Mouse (Mus musculus): ENCODE measurements around the gene Gm27021.

The Gm27021 gene

GRCm38 (mm10) chr8:120685591-120685990 is 17.7 kb upstream of the Gm27021 start:
- no peak for DNase-seq (ENCODE audit: low read depth, low spot score)

DNA sequence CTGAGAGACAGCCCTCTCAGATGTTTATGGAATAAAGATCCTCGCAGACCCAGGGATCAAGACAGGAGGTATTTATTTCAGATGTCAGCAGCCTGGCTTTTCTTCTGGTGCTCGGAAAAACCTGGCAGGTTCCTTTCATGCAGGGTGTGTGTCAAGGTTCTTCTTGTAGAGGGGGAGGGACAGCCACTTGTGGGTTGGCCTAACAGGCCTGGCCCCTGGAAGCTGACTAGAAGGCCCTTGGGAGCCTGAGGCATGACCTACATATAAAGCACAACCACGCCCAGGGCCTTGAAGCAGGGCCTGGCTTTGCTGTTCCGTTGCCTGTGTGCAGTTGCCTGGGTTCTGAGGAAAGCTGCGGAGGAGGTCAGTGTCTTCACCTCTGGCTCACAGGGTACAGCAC is 17.2 kb upstream of the Gm27021 start:
- DNase-seq (ENCODE audit: low read depth, low spot score): no peak

GRCm38 (mm10) chr8:120684082-120684481 is 16.2 kb upstream of the Gm27021 start:
- no peak for DNase-seq (ENCODE audit: low read depth, low spot score)

DNA sequence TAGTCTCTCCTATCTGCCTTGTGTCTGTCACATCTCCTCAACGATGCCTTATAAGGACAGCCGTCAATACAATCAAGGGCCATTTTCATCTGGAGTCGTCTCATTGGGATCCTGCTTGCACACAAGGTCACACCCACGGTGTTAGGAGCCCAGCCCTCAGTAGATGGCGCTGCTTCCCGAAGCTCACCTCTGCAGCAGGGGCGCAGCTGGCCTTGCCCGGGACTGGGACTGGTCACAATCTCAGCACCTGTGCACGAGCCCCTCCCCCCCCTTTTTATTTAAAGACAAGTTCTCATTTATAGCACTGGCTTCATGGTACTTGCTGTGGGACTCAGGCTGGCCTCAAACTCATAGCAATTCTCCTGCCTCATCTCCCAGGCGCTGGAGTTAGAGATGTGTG is 15.7 kb upstream of the Gm27021 start:
- DNase-seq (ENCODE audit: low read depth, low spot score): peak; percentile 16

DNA sequence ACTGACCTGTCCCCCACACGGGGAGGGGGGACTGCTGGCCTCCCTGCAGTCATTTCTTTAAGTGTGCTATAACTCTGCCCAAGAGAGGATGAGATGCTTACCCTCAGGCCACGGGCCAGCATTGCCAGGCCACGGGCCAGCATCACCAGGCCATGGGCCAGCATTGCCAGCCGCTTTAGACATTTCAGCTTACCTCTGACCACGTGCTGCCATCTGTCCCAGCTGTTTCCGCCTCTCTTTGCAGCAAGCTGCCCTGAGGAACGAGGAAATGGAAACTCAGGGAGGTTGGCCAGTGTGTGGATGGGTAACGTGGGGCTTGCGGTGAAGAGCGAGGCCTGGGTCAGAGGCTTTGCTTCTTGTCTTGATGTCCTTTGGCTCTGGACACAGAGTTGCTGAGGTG is 13.2 kb upstream of the Gm27021 start:
- DNase-seq (ENCODE audit: low read depth, low spot score): no peak

DNA sequence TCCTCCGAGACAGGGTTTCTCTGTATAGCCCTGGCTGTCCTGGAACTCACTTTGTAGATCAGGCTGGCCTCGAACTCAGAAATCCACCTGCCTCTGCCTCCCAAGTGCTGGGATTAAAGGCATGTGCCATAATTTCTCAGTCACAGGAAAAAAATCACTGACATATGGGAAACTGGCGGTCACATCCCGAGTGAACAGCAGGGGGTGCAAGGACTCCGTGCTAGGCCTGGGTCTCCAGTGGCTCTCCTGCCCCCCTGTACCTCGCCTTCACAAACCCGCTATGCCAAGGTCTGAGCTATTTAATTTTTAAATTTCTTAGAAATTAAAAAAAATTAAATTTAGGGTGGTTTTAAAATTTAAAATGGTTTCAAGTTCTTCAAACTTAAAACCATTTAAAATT is 12.5 kb upstream of the Gm27021 start:
- peak; percentile 22 for DNase-seq (ENCODE audit: low read depth, low spot score)

GRCm38 (mm10) chr8:120679629-120680387 is 11.9 kb upstream of the Gm27021 start:
- no peak for DNase-seq (ENCODE audit: low read depth, low spot score)

DNA sequence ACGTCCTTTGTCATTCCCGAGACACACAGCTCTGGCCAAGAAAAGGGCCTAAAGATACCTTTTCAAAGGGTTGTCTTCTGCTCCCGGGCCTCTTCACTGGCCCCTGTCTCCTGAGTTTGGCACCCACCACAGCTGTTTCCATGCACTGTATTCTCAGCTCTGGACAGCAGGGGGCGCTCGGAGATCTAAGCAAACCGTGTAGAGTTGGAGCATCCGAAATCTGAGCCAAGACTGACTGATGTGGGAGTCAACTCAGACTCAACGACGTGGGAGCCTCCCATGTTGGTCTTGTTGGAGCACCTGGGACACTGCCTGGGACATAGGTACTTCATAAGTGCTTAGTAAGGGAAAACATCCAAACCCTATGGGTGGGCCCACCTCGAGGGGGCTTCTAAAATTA is 10.6 kb upstream of the Gm27021 start:
- DNase-seq (ENCODE audit: low read depth, low spot score): peak; percentile 82

- DNase-seq (ENCODE audit: low read depth, low spot score): peak; percentile 6
These were observed 7.8 kb upstream of the Gm27021 start for GRCm38 (mm10) chr8:120675718-120676117.

DNA sequence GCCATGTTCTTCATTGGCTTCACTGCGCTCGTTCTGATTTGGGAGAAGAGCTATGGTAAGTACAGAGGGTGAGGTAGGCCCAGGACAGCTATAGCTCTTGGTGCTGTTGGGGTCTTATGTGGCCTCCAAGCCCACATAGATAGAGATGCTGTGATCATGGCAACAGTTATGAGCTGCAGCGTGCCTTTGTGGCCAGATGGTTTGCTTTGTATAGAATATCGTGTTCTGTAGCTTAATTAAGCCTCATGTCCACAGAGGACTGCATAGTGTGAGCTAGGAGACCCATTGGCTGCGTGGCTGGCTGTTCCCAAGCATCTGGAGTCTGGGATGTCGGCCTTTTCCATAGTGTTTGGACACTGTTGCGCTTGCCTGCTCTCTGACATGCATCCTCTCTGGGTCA is 5.4 kb upstream of the Gm27021 start:
- no peak for DNase-seq (ENCODE audit: low read depth, low spot score)

GRCm38 (mm10) chr8:120672626-120673229 is 4.8 kb upstream of the Gm27021 start:
- DNase-seq (ENCODE audit: low read depth, low spot score): no peak

DNA sequence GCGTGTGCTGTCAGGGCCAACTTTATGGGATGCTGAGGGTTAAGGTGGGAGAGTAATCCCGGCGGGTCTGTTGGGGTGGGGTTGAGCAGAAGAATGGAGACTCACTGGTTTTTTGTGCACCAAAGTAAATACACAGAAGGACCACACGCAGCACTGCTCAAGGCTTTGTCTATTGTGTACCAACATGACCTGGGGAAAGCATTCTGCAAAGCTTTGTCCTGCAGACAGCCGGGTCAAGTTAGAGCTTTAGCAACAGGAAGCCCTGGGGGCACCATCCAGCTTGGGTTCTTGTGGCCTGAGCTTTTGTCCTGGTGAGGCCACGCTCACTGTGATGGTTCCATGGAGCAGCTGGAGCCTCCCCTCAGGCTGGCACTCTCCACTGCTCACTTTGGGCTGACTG is 3.9 kb upstream of the Gm27021 start:
- DNase-seq (ENCODE audit: low read depth, low spot score): no peak

- DNase-seq (ENCODE audit: low read depth, low spot score): no peak
These were observed 561 bp upstream of the Gm27021 start, which contains the start of gene Emc8 for GRCm38 (mm10) chr8:120668374-120668905. Emc8 (minus strand) TSS chr8:120668573.

- DNase-seq (ENCODE audit: low read depth, low spot score): no peak
These were observed 940 bp downstream of the Gm27021 start for GRCm38 (mm10) chr8:120666807-120667470.

DNA sequence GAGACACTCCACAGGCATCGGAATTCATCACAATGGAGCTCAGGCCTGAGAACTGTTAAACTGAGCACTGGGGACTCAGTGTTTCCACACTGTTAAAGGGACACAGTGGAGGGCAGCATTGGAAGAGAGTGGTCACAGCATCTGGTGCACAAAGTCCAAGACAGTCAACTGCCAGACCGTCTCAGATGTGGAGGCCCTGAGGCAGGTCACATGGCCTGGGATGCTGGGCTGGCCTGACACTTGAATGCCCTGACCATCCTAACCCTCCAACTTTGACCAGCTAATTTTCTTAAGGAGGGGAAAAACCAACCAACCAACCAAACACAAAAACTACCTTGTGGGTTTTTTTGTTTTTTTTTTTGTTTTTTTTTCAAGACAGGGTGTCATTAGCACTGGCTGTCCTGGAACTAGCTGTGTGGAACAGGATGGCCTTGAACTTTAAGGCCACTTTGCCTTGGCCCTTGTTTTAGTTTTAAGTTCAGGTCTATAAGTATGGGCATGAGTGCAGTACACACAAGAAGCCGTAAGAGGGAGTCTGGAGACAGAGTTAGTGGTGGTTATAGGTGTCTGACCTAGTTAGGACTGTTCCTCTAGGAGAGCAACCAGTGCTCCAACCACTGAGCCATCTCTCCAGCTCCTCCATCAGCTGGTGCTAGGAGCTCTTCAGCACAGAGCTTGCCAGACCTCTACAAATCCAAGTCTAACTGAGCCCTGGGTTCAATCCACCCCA is 2.0 kb downstream of the Gm27021 start:
- DNase-seq (ENCODE audit: low read depth, low spot score): peak; percentile 63

DNA sequence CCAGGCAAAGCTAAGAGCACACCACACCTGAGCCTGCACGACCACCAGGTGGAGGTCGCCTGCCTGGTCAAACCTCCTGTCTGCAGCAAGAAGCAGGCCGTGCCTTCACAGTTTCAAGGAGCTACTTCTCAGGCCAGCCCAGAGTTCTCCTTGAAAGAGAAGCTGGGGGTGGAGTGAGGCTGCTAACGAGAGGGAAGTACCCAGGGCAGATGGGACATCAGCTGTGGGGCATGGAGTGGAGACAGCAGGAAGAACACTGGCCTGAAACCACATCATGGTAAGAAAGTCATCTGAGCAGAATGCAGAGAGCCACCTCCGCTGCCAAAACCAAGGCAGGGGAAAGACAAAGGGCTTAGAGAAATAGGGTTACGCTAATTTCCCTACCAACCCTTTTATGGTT is 3.3 kb downstream of the Gm27021 start:
- DNase-seq (ENCODE audit: low read depth, low spot score): no peak

- no peak for DNase-seq (ENCODE audit: low read depth, low spot score)
These were observed 10.5 kb downstream of the Gm27021 start for GRCm38 (mm10) chr8:120657415-120657814.

DNA sequence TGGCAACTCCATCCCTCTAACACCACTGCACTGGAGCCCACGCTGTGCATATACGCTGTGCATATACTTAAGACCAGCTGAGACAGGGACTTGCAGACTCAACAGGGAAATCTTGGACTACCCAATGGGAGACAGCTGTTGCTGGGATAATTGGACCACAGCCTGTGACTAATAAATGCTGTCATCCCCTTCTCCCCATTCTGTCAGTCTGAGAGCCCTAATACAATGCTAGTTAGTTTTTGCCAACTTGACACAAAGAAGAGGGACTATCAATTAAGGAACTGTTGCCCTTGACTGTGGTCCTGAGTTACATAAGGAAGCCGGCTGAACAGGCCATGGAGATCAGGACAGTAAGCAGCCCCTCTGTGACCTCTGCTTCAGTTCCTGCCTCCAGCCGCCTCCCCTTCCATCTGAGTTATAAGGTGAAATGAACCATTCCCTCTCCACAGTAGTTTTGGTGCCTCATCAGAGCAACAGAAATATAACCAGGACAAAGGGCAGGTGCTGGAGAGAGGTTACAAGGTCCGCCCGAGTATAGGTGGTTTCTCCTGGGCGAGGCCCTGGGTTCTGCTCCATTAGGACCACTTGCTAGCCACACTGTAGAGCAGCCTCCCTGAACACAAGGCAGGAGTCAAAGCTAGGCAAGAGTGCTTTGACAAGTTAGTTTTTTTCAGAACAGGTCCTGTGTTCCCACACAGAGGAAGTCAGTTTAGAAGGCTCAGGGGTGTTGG is 11.4 kb downstream of the Gm27021 start:
- DNase-seq (ENCODE audit: low read depth, low spot score): no peak

DNA sequence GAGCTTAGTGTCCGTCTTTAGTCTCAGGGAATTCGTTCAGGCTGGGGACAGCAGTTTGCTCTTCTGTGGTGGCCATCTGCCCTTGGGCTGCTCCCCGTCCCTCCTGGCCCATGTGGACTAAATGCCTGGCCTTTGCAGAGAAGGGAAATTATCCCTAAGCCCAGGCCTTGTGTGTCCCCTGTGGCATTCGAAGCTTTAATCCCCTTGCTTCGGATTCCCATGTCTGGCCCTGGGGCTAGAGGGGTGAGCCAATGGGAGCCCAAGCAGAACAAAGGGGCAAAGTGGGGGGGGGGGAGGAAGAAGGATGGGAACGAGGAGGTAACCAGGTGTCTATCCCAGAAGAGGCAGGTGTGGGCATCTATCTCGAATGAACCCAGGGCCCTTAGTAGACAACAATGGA is 20.3 kb downstream of the Gm27021 start, which contains the start of gene 1190005I06Rik:
Gene 1190005I06Rik (minus strand): TSS at position 101 of the 400 bp plus-strand sequence.
- DNase-seq (ENCODE audit: low read depth, low spot score): no peak

- peak; percentile 66 for DNase-seq (ENCODE audit: low read depth, low spot score)
These were observed 23.2 kb downstream of the Gm27021 start for GRCm38 (mm10) chr8:120644663-120645062.

DNA sequence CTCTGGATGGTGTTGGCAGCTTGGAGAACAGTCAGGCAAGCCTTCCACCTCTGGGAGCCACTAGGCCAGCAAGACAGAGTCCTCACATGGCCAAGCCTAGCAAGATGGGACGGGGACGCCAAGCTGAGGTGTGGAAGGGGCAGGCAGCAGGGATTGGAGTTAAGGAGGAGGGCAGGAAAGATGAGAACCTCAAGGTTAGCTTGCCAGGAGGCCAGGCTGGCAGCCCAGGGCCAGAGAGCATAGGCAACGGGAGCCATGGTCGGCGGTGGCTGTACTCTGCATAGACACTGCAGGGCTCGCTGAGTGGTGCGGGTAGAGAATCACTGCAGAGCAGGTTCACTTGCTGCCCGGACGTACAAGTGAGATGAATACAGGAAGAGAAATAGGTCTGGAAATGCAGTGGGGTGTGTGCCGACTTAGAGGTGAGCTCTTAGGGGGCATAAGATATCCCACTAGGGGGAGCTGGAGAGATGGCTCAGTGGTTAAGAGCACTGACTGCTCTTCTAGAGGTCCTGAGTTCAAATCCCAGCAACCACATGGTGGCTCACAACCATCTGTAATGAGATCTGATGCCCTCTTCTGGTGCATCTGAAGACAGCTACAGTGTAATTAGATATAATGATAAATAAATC is 25.7 kb downstream of the Gm27021 start:
- no peak for DNase-seq (ENCODE audit: low read depth, low spot score)
